Mouse (Mus musculus) kidney, adult 2 months (tissue): ENCODE measurements around the gene 4932438A13Rik.

Experiments used
- CTCF ChIP-seq: fragments of 200-500 bp; conservative IDR thresholded peaks from 2 replicates; pipeline ENCODE4 v1.5.1; 2011; ENCODE audit warnings: low read depth, mild to moderate bottlenecking, control low read depth, low read length, moderate library complexity, mixed read lengths; ENCODE audit not compliant: insufficient read depth, insufficient read length
- POLR2A ChIP-seq: fragments of 200-500 bp; IDR thresholded peaks from one replicate; pipeline ENCODE4 v1.6.1; 2011; ENCODE audit warnings: low read depth, low read length, control low read depth

GRCm38 (mm10) chr3:36834426-36834825, 28.5 kb upstream of the 4932438A13Rik start:
- no peak for TF ChIP-seq CTCF
- no peak for TF ChIP-seq POLR2A
